Mouse (Mus musculus): Measurements from ENCODE around the gene Aebp2.
"Not testable (repeated sequence)": the region's sequence is repeated elsewhere in the genome, so short reads cannot be mapped to it uniquely, and the experiment has no call there.

Aebp2 gene

GRCm38 (mm10) chr6:140622391-140623225 lies at the start of gene Aebp2:
TSS of gene Aebp2 (plus strand) at chr6:140622663.
- DNase-seq = no peak

DNA sequence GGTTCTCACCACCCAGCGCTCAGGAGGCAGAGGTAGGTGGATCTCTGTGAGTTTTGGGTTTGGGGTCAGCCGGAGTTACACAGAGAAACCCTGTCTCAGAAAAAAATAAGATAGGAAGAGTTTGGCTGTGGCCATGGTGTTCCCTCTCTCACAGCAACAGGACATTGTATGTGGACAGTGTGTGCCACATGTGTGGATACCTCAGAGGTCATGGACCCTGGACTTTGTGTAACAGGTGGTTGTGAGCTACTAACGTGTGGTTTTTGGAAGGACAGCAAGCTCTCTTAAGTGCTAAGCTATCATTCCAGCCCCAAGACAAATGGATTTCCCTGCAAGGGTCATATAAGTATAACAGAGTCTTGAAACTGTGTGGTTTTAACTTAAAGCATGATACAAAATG lies 47.5 kb upstream of the Aebp2 start:
- no peak for DNase-seq

DNA sequence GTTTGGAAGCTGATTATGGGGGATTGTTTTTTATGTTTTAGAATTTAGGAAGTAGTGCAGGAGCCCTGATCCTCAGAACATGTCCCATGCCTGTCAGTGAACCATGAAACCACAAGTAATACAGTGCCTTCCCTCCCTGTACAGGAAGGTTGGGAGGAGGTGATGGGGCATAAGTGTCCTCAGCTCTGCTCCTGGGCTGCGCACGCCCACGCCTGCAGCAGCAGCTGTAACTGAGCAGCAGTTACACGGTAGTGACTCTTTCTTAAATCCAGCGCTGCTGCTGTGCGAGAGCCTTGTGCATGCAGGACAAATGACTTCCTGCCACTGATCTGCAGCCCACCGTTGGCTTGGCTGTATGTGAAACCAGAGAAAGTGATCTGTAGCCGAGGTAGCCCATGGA lies 46.3 kb upstream of the Aebp2 start:
- DNase-seq = no peak

GRCm38 (mm10) chr6:140576961-140577821 lies 45.3 kb upstream of the Aebp2 start:
- no peak for DNase-seq

DNA sequence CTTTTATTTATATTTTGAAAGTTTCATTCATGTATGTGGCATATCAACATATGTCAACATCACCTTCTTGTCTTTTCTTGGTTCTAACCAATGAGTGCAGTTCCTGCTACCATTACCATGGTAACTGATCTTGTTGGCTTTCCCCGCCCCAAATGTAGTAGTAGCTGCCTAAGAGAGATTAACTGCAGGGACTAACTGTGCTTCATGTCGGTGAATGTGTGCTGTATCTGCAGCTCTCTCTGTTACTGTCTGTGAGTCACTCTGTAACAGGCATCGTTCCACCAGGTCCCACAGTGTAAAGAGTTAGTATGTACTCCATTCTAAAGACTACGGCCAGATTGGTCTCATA lies 44.7 kb upstream of the Aebp2 start:
- no peak for DNase-seq

DNA sequence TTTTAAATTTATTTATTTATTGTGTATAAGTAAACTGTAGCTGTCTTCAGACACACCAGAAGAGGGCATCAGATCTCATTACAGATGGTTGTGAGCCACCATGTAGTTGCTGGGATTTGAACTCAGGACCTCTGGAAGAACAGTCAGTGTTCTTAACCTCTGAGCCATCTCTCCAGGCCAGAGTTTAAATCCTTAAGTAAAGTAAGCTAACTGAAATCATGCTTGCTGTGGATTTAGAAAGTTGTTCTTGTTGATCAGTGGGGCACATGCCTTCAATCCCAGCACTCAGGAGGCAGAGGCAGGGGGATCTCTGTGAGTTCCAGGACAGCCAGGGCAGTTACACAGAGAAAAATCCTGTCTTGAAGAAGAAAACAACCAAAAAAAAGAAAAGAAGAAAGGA lies 43.5 kb upstream of the Aebp2 start:
- not testable (repeated sequence) for DNase-seq

DNA sequence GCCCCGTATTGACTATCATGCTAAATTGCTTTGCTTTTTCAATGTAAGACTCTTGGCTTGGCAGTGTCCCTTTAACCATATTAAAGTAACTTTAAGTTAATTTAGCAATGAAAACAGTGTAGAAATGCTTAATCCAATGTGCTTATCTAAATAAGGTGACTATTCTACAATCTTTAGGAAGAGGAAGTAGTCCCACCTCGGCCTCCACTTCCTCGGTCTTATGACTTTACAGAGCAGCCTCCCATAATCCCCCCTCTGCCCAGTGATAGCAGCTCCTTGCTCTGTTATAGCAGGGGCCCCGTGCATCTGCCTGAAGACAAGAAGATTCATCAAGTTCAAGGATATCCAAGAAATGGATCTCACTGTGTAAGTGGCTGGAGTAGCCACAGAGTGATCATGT lies 42.3 kb upstream of the Aebp2 start:
- DNase-seq = no peak

DNA sequence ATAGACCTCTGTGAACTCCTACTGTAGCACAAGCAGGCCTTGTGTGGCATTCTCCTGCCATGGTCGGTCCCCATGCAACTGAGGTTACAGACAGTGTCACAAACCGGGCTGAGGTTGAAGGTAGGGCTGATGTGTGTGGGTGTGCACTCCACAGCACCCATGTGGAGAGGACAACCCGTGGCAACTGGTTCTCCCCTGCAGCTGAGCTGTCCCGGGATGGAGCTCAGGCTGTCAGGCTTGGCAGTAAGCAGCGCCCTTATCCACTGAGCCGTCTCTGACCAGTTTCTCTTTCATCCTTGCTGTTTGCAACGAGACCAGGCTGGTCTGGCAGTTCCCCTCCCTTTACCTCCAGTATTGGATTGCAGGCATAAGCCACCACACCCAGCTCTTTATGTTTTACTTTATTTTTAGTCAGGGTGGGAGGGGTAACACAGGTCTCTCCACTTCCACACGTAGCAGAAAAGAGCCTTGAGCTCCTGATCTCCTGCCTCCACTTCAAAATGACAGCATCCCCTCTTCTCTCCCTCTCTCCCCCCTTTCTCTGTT lies 35.7 kb upstream of the Aebp2 start:
- DNase-seq = no peak

- DNase-seq = no peak
Observed at GRCm38 (mm10) chr6:140591331-140591730, 31.1 kb upstream of the Aebp2 start.

- DNase-seq = no peak
Observed at GRCm38 (mm10) chr6:140592713-140593112, 29.8 kb upstream of the Aebp2 start.

- DNase-seq = no peak
Observed at GRCm38 (mm10) chr6:140593420-140594170, 28.9 kb upstream of the Aebp2 start.

GRCm38 (mm10) chr6:140595551-140595950 lies 26.9 kb upstream of the Aebp2 start:
- not testable (repeated sequence) for DNase-seq

- peak; percentile 61 for DNase-seq
Observed at GRCm38 (mm10) chr6:140597381-140598329, 24.8 kb upstream of the Aebp2 start.

DNA sequence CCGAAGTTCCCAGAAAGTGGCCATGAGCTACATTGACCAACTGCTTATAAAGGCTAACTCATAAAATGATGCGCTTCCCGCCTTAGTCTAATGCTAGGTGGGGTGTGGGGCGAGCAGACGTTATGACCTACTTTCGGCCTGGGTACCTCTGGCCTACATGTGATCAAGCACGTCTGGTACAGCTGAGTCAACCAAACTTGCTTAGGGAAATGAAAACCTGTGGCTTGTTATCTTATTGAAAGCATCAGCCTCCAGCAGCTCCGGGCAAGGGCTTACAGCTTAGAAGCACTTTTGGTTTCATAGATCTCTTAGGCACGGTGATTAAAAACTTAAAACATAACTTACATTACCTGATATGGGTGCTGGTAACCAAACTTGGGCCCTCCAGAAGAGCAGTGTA lies 23.9 kb upstream of the Aebp2 start:
- DNase-seq = peak; percentile 49

GRCm38 (mm10) chr6:140599337-140599736 lies 23.1 kb upstream of the Aebp2 start:
- DNase-seq = no peak

DNA sequence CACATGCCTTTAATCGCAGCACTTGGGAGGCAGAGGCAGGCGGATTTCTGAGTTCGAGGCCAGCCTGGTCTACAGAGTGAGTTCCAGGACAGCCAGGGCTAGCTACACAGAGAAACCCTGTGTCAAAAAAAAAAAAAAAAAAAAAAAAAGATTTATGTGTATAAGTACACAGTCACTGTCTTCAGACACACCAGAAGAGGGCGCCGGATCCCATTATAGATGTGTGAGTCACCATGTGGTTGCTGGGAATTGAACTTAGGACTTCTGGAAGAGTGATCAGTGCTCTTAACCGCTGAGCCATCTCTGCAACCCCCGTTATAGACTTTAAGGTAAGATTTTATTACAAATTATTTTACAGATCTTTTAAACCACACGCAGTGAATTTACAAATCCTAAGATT lies 21.8 kb upstream of the Aebp2 start:
- DNase-seq = not testable (repeated sequence)

- DNase-seq = no peak
Observed at GRCm38 (mm10) chr6:140601175-140601574, 21.3 kb upstream of the Aebp2 start.

DNA sequence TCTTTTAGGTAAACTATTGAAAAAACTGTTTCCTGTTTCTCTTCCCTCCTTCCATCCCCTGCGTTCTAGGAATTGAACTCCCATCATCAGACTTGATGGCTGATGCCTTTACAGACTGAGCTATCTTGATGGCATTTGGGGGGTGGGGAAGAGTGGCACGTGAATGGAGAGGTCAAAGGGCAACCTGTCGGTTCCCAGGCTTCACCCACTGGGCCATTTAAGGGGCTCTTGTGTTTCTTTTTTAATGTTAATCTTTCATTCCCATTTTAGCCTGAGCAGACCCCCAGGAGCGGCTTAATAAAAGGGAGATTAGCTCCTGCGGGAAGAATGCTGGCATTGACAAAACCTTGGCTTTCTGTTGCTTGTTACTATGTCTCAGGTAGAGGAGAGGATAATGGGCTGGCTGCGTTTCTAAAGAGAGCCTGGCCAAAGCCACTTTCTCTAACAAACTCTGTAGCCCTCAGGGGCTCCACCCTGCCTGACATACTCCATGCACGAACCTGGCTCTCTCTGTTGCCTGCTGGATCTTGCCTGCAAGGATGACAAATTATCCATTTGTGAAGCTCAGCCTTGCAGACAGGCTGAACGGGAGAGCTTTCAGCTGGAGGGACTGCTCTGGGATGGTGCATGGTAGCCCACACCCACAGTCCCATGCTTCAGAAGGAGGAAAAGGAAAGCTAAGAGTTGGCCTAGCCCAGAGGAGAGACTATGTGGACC lies 19.1 kb upstream of the Aebp2 start:
- no peak for DNase-seq

GRCm38 (mm10) chr6:140605173-140605572 lies 17.3 kb upstream of the Aebp2 start:
- not testable (repeated sequence) for DNase-seq

- DNase-seq = no peak
Observed at GRCm38 (mm10) chr6:140605732-140606131, 16.7 kb upstream of the Aebp2 start.

DNA sequence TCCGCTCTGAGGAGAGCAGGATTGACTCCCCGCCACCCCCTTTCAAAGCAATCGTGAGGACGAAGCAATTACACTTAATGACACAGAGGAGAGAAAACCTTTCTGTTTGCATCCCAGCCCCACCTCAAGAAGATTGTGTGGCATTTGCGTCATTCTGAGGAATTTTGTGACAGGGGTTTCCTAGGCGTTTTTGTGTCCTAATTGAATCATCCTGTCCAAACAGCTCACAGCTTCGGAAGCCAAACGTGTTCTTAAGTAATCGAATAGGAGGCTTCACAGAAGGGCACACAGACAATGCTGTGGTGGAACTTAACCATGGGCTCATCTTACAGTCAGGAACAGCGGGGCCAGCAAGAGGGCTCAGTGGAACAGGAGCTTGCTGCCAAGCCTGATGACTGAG lies 15.9 kb upstream of the Aebp2 start:
- no peak for DNase-seq

Data from retina, postnatal 1 day (tissue).